ENCODE assay signal across 26 mouse cellular contexts in the genomic region with DNA sequence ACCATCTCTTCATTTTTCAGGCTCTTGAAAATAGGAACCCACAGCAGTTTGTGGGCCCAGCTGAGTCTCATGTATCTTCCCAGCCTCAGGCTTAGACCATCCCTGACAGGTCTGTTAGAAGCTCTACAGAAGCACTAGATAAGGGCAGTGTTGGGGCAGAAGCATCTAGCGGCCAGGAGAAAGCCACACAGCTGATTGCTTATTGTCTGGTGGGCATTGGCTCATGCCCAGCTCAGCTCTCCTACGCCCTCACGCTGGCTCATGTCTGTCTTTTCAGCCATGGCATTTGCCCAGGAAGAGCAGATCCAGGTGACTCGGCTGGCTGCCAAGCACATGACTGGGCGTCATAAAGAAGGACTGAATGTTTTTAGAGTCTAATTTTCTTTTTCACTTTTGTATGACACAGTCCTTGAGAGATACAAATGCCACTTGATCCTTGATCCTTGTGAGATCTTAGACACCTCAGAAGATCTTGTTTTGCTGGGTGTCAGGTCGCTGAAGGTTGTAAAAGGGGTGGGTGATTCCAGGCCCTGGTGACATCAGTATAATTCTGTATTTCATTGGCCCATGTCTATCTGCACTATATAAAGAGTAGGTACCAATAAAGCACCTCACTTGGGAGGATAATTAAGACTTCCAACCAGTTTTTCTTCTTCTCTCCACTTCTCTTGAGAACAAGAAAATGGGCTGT. TPM values are rescaled to one million over a fixed set of nuclear protein-coding genes. Genes with fewer than 3 reads are reported as not detected.
DNase-seq lines count a peak whose midpoint lies in the region; ATAC-seq and TF ChIP-seq lines count a peak whose summit lies in the region.
"Had no signal": no experiment of that assay in that cellular context is flagged by ENCODE, and none has a peak within 500 bp of the region (broad histone marks: within the 10 kb centered on the region; RNA-seq: fewer than 3 reads in every experiment).

No protein-coding gene starts in this region.

- no peak overlapping the region for H3K4me2 ChIP-seq in heart, embryonic 12.5 days
- H3K4me2 ChIP-seq: embryonic facial prominence, embryonic 13.5 days; liver, embryonic 11.5 days; midbrain, embryonic 15.5 days had no signal

- H3K79me2 ChIP-seq in MEL (ENCODE audit: control insufficient read depth, insufficient read depth, low read length, poor library complexity): no peaks in the 10 kb centered on the region

- no peak for TF ChIP-seq POLR2A in MEL (IDR thresholded peaks at IDR 0.05; ENCODE audit: control insufficient read depth in 1 of 2, insufficient read depth in 1 of 2, low read depth in 1 of 2, low read length in 2 of 2, poor library complexity in 1 of 2)

- H3K9ac ChIP-seq in MEL (ENCODE audit: control insufficient read depth, low read depth, low read length, poor library complexity, severe bottlenecking): no peak overlapping the region
- H3K9ac ChIP-seq in heart, embryonic 12.5 days: no peak overlapping the region
- H3K9ac ChIP-seq: embryonic facial prominence, embryonic 13.5 days; forebrain, postnatal 0 days; midbrain, embryonic 15.5 days had no signal

- H3K36me3 ChIP-seq in MEL (ENCODE audit: control insufficient read depth in 1 of 2, insufficient read depth in 2 of 2, low read length in 2 of 2): peaks cover 0 to 16% of the 10 kb centered on the region in 2 experiments; a peak in 2 of 4 replicates
- H3K36me3 ChIP-seq in heart, embryonic 12.5 days: no peaks in the 10 kb centered on the region
- H3K36me3 ChIP-seq: embryonic facial prominence, embryonic 13.5 days; limb, embryonic 10.5 days; midbrain, embryonic 15.5 days had no signal

- H3K27ac ChIP-seq in MEL (ENCODE audit: control insufficient read depth, low read depth, low read length): no peak overlapping the region
- H3K27ac ChIP-seq in heart, embryonic 12.5 days (ENCODE audit: poor library complexity, severe bottlenecking): no peak overlapping the region
- H3K27ac ChIP-seq: embryonic facial prominence, embryonic 13.5 days; limb, embryonic 10.5 days; midbrain, embryonic 15.5 days had no signal

- no peak for TF ChIP-seq CTCF in MEL (IDR thresholded peaks at IDR 0.05 in 2 of 3, conservative IDR thresholded peaks at IDR 0.05 in 1 of 3; ENCODE audit: control insufficient read depth in 1 of 3, insufficient read depth in 1 of 3, low read depth in 2 of 3, low read length in 3 of 3, poor library complexity in 1 of 3, severe bottlenecking in 1 of 3)

- DNase-seq in kidney, postnatal 10 days: peak; percentile 20
- DNase-seq in kidney, adult 9 months: no peak
- DNase-seq in MEL (ENCODE audit: low read depth, low spot score): peak; percentile 49
- DNase-seq in left cerebral cortex, adult 18-20 months (ENCODE audit: low spot score in 2 of 2): no peak
- DNase-seq: cerebellum, adult 2 months; forebrain, postnatal 0 days; gastrocnemius, postnatal 36 days; lung, postnatal 10 days; spleen, adult 18-20 months; thymus, adult 2 months had no signal

- no peaks in the 10 kb centered on the region for H3K27me3 ChIP-seq in MEL (ENCODE audit: control insufficient read depth in 1 of 2, insufficient read depth in 2 of 2, low read length in 2 of 2)
- 0 out of 2 replicates have a peak, but pooled peaks cover 3% of the 10 kb centered on the region for H3K27me3 ChIP-seq in heart, embryonic 12.5 days (replicated peaks)
- H3K27me3 ChIP-seq: embryonic facial prominence, embryonic 13.5 days; midbrain, embryonic 15.5 days had no signal

- WGBS in heart, embryonic 12.5 days: 79% methylated on average over 6 of the region's 6 CpGs

- no peaks in the 10 kb centered on the region for H3K9me3 ChIP-seq in MEL (replicated peaks; ENCODE audit: insufficient read depth, low read length)
- no peaks in the 10 kb centered on the region for H3K9me3 ChIP-seq in heart, embryonic 12.5 days (replicated peaks)
- H3K9me3 ChIP-seq: embryonic facial prominence, embryonic 13.5 days; limb, embryonic 10.5 days; midbrain, embryonic 15.5 days had no signal

- no peak overlapping the region for H3K4me3 ChIP-seq in MEL (ENCODE audit: control insufficient read depth in 1 of 2, insufficient read depth in 1 of 2, low read depth in 2 of 2, low read length in 2 of 2)
- no peak overlapping the region for H3K4me3 ChIP-seq in heart, embryonic 12.5 days
- H3K4me3 ChIP-seq: embryonic facial prominence, embryonic 13.5 days; limb, embryonic 10.5 days; megakaryocyte, embryonic 14.5 days; midbrain, embryonic 15.5 days; myocyte had no signal

- 0 out of 2 replicates have a peak, but pooled peaks have one; percentile 14 for ATAC-seq in erythroblast, adult 5-6 weeks (replicated peaks; ENCODE audit: low FRiP score, poor library complexity, severe bottlenecking)
- peak; percentile 66 for ATAC-seq in megakaryocyte-erythroid progenitor cell, adult 5-6 weeks (replicated peaks; ENCODE audit: low FRiP score, low TSS enrichment, poor library complexity, severe bottlenecking)
- no peak for ATAC-seq in heart, embryonic 12.5 days (ENCODE audit: insufficient number of reproducible peaks, low FRiP score)
- ATAC-seq: forebrain, postnatal 0 days; midbrain, embryonic 15.5 days had no signal

- no peak; a peak in 1 of 4 replicates for TF ChIP-seq EP300 in MEL (IDR thresholded peaks at IDR 0.05; ENCODE audit: low read depth in 1 of 2, low read length in 2 of 2)

- H3K4me1 ChIP-seq in MEL (ENCODE audit: control insufficient read depth in 1 of 2, insufficient read depth in 2 of 2, low read length in 2 of 2): peaks cover 15 to 33% of the 10 kb centered on the region in 2 experiments
- H3K4me1 ChIP-seq in heart, embryonic 12.5 days (replicated peaks): peaks cover 8% of the 10 kb centered on the region
- H3K4me1 ChIP-seq: embryonic facial prominence, embryonic 13.5 days; limb, embryonic 10.5 days; megakaryocyte, embryonic 14.5 days; midbrain, embryonic 15.5 days had no signal

- TF ChIP-seq RAD21 in MEL (IDR thresholded peaks at IDR 0.05; ENCODE audit: low read depth, low read length): no peak

TF ChIP-seq in MEL, 35 proteins besides CTCF, POLR2A, EP300 and RAD21 (continues in another document):
- TF ChIP-seq UBTF (IDR thresholded peaks at IDR 0.05; ENCODE audit: borderline replicate concordance, insufficient read depth, low read depth, low read length): no peak
- no peak for TF ChIP-seq KAT2A (conservative IDR thresholded peaks at IDR 0.05; ENCODE audit: low read depth, low read length)
- no peak; the same call in 1 of the 2 replicates for TF ChIP-seq SMC3 (IDR thresholded peaks at IDR 0.05; ENCODE audit: low read depth, low read length)
- peak; percentile 42; the same call in 1 of the 2 replicates for TF ChIP-seq SIN3A (IDR thresholded peaks at IDR 0.05; ENCODE audit: low read length)
- TF ChIP-seq ETS1 (IDR thresholded peaks at IDR 0.05; ENCODE audit: low read depth, low read length): peak; percentile 82
- TF ChIP-seq POLR2AphosphoS5 (IDR thresholded peaks at IDR 0.05; ENCODE audit: borderline replicate concordance, low read depth, low read length): no peak
- TF ChIP-seq MYB (IDR thresholded peaks at IDR 0.05; ENCODE audit: low read depth, low read length): no peak

RNA-seq across cellular contexts. Expression of a gene that starts 20.9 kb away (rescaled TPM):
- total RNA-seq in MEL (2012; rRNA removed): 0.19 TPM in 1 of 2 replicates, not detected in the other
- polyA plus RNA-seq in MEL (2012; ENCODE audit: insufficient read depth in 1 of 2, insufficient read length in 2 of 2, low read depth in 1 of 2, low replicate concordance in 2 of 2, missing spikeins in 1 of 2): under 1 TPM in 1 of 2 experiments, not detected in 1; 0.31 TPM
- not detected in 2 replicates for total RNA-seq in erythroblast, adult 5-6 weeks (2015; ENCODE audit: low replicate concordance)
- not detected in 2 replicates for total RNA-seq in erythroblast, adult 5-6 weeks (2017; ENCODE audit: low replicate concordance)
- not detected in 2 replicates for total RNA-seq in megakaryocyte-erythroid progenitor cell, adult 5-6 weeks (2014; fragmentation: Nextera tagmentation)
- not detected in 2 replicates for total RNA-seq in megakaryocyte-erythroid progenitor cell, adult 5-6 weeks (2017)
- not detected in 2 replicates for polyA plus RNA-seq in heart, embryonic 12.5 days (2016; fragmentation: Nextera tagmentation; extraction: Ambion mirVana)
- not detected for total RNA-seq in left cerebral cortex, adult 18-20 months (2021)
- total RNA-seq: adrenal gland, adult 18-20 months; adrenal gland, postnatal 4 days; forebrain, postnatal 0 days; gastrocnemius, postnatal 36 days; heart, adult 8-10 months; hematopoietic stem cell, adult 5-6 weeks; layer of hippocampus, adult 18-20 months had no signal
- polyA plus RNA-seq: C2C12; embryonic facial prominence, embryonic 13.5 days; forebrain, postnatal 0 days; limb, embryonic 10.5 days; myocyte; neural tube, embryonic 14.5 days had no signal

RNA-seq across cellular contexts. Expression of a gene that starts 27.5 kb away (rescaled TPM):
- total RNA-seq in MEL (2012; rRNA removed): 27.3 and 31.7 TPM in 2 replicates
- 10 to 100 TPM in 1 of 2 experiments, not detected in 1; 32.8 TPM for polyA plus RNA-seq in MEL (2012; ENCODE audit: insufficient read depth in 1 of 2, insufficient read length in 2 of 2, low read depth in 1 of 2, low replicate concordance in 2 of 2, missing spikeins in 1 of 2)
- total RNA-seq in erythroblast, adult 5-6 weeks (2015; ENCODE audit: low replicate concordance): 13.6 and 20.0 TPM in 2 replicates
- 31.9 and 94.6 TPM in 2 replicates for total RNA-seq in erythroblast, adult 5-6 weeks (2017; ENCODE audit: low replicate concordance)
- 12.8 and 13.8 TPM in 2 replicates for total RNA-seq in megakaryocyte-erythroid progenitor cell, adult 5-6 weeks (2014; fragmentation: Nextera tagmentation)
- total RNA-seq in megakaryocyte-erythroid progenitor cell, adult 5-6 weeks (2017): 10.4 and 20.9 TPM in 2 replicates
- 26.6 and 27.8 TPM in 2 replicates for polyA plus RNA-seq in heart, embryonic 12.5 days (2016; fragmentation: Nextera tagmentation; extraction: Ambion mirVana)
- total RNA-seq in left cerebral cortex, adult 18-20 months (2021): 10 to 100 TPM; 50.1 to 53.7 TPM

RNA-seq across cellular contexts. Expression of a gene that starts 27.9 kb away (rescaled TPM):
- total RNA-seq in MEL (2012; rRNA removed): 27.2 and 39.5 TPM in 2 replicates
- 10 to 100 TPM in 1 of 2 experiments, not detected in 1; 22.6 TPM for polyA plus RNA-seq in MEL (2012; ENCODE audit: insufficient read depth in 1 of 2, insufficient read length in 2 of 2, low read depth in 1 of 2, low replicate concordance in 2 of 2, missing spikeins in 1 of 2)
- total RNA-seq in erythroblast, adult 5-6 weeks (2015; ENCODE audit: low replicate concordance): 15.0 and 31.9 TPM in 2 replicates
- 28.5 and 31.1 TPM in 2 replicates for total RNA-seq in erythroblast, adult 5-6 weeks (2017; ENCODE audit: low replicate concordance)
- total RNA-seq in megakaryocyte-erythroid progenitor cell, adult 5-6 weeks (2014; fragmentation: Nextera tagmentation): 60.9 and 65.9 TPM in 2 replicates
- 28.5 and 30.9 TPM in 2 replicates for total RNA-seq in megakaryocyte-erythroid progenitor cell, adult 5-6 weeks (2017)
- polyA plus RNA-seq in heart, embryonic 12.5 days (2016; fragmentation: Nextera tagmentation; extraction: Ambion mirVana): 32.4 and 33.6 TPM in 2 replicates
- total RNA-seq in left cerebral cortex, adult 18-20 months (2021): 10 to 100 TPM; 39.4 to 45.1 TPM

RNA-seq across cellular contexts. Expression of a gene that starts 51.1 kb away (rescaled TPM):
- 16.0 and 25.7 TPM in 2 replicates for total RNA-seq in MEL (2012; rRNA removed)
- polyA plus RNA-seq in MEL (2012; ENCODE audit: insufficient read depth in 1 of 2, insufficient read length in 2 of 2, low read depth in 1 of 2, low replicate concordance in 2 of 2, missing spikeins in 1 of 2): 10 to 100 TPM in 1 of 2 experiments, not detected in 1; 38.0 TPM
- 1.5 and 4.6 TPM in 2 replicates for total RNA-seq in erythroblast, adult 5-6 weeks (2015; ENCODE audit: low replicate concordance)
- 3.8 and 3.9 TPM in 2 replicates for total RNA-seq in erythroblast, adult 5-6 weeks (2017; ENCODE audit: low replicate concordance)
- total RNA-seq in megakaryocyte-erythroid progenitor cell, adult 5-6 weeks (2014; fragmentation: Nextera tagmentation): 34.0 and 66.1 TPM in 2 replicates
- 25.0 and 26.7 TPM in 2 replicates for total RNA-seq in megakaryocyte-erythroid progenitor cell, adult 5-6 weeks (2017)
- 14.9 and 15.5 TPM in 2 replicates for polyA plus RNA-seq in heart, embryonic 12.5 days (2016; fragmentation: Nextera tagmentation; extraction: Ambion mirVana)
- total RNA-seq in left cerebral cortex, adult 18-20 months (2021): 10 to 100 TPM; 25.4 to 28.9 TPM

Comparison
In these comparisons a context has a peak if more than half of its experiments do, and no peak if none do; other contexts are left out.
1. DNase-seq: peak in kidney, postnatal 10 days (single experiment) and MEL (single experiment); none in kidney, adult 9 months (single experiment) and left cerebral cortex, adult 18-20 months (0 of 2).